ENCODE assay signal across 7 mouse cellular contexts in the genomic region with DNA sequence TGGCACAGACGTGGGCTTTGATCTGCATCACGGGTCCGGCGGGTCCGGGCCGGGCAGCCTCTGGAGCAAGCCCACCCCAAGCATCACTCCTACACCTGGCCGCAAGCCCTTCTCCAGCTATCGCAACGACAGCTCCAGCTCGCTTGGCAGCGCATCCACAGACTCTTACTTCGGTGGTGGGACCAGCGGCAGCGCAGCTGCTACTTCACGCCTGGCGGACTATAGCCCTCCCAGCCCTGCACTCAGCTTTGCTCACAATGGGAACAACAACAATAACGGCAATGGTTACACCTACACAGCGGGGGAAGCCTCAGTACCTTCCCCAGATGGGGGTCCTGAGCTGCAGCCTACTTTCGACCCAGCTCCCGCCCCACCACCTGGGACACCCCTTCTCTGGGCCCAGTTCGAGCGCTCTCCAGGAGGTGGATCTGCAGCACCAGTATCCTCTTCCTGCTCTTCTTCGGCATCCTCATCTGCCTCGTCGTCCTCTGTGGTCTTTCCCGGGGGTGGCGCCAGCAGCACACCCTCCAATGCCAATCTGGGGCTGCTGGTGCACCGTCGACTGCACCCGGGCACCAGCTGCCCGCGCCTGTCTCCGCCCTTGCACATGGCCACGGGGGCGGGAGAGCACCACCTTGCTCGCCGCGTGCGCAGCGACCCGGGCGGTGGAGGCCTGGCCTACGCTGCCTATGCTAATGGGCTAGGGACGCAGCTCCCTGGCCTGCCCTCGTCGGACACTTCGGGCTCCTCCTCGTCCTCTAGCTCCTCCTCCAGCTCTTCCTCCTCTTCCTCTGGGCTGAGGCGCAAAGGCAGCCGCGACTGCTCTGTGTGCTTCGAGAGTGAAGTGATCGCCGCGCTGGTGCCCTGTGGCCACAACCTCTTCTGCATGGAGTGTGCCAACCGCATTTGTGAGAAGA. TPM values are rescaled to one million over a fixed set of nuclear protein-coding genes. Genes with fewer than 3 reads are reported as not detected.
DNase-seq lines count a peak whose midpoint lies in the region; ATAC-seq and TF ChIP-seq lines count a peak whose summit lies in the region.

No protein-coding gene starts in this region.

- peak overlapping the region; percentile 81 for H3K4me2 ChIP-seq in midbrain, embryonic 11.5 days
- peak overlapping the region; percentile 72 for H3K4me2 ChIP-seq in stomach, postnatal 0 days (replicated peaks; ENCODE audit: low read depth)

- no peaks in the 10 kb centered on the region for H3K9me3 ChIP-seq in midbrain, embryonic 11.5 days (ENCODE audit: control insufficient read depth, low read length)
- H3K9me3 ChIP-seq in stomach, postnatal 0 days (ENCODE audit: control insufficient read depth, low read length) = no peaks in the 10 kb centered on the region

- H3K36me3 ChIP-seq in midbrain, embryonic 11.5 days (ENCODE audit: control insufficient read depth, insufficient read depth, low read length) = peaks cover 13% of the 10 kb centered on the region
- no peaks in the 10 kb centered on the region for H3K36me3 ChIP-seq in stomach, postnatal 0 days (ENCODE audit: control insufficient read depth, insufficient read depth, low read length)

- DNase-seq in adrenal gland, postnatal 10 days = peak; percentile 64
- DNase-seq in embryo, embryonic 10 days (ENCODE audit: low spot score) = peak; percentile 89
- DNase-seq in gastrocnemius, postnatal 4 days (ENCODE audit: low spot score in 2 of 2) = peak; percentile 23 to 50
- DNase-seq in kidney, adult 18-20 months = peak; percentile 71
- peak; percentile 61 for DNase-seq in left cerebral cortex, postnatal 4 days
- DNase-seq in midbrain, embryonic 11.5 days (ENCODE audit: low spot score, missing footprints) = peak; percentile 96
- peak; percentile 42 for DNase-seq in stomach, postnatal 0 days (ENCODE audit: low spot score)

- no peak for TF ChIP-seq EP300 in stomach, postnatal 0 days (optimal IDR thresholded peaks at IDR 0.05)

- ATAC-seq in midbrain, embryonic 11.5 days (ENCODE audit: low FRiP score) = no peak
- no peak for ATAC-seq in stomach, postnatal 0 days (ENCODE audit: low FRiP score, low TSS enrichment)

- 1% methylated on average over 55 of the region's 56 CpGs for WGBS in midbrain, embryonic 11.5 days
- WGBS in stomach, postnatal 0 days = 18% methylated on average over 56 of the region's 56 CpGs

- H3K27ac ChIP-seq in midbrain, embryonic 11.5 days (ENCODE audit: low read depth, low read length) = peak overlapping the region; percentile 100
- no peak overlapping the region for H3K27ac ChIP-seq in stomach, postnatal 0 days (replicated peaks)

- peaks cover 18% of the 10 kb centered on the region for H3K4me1 ChIP-seq in midbrain, embryonic 11.5 days (ENCODE audit: control insufficient read depth, insufficient read depth, low read length)
- H3K4me1 ChIP-seq in stomach, postnatal 0 days (replicated peaks; ENCODE audit: control insufficient read depth, insufficient read depth) = peaks cover 9% of the 10 kb centered on the region; the same call in 1 of the 2 replicates

- peak overlapping the region; percentile 100 for H3K4me3 ChIP-seq in midbrain, embryonic 11.5 days (ENCODE audit: low read depth, low read length)
- peak overlapping the region; percentile 74 for H3K4me3 ChIP-seq in stomach, postnatal 0 days (ENCODE audit: low read depth, low read length)

- no peaks in the 10 kb centered on the region for H3K27me3 ChIP-seq in midbrain, embryonic 11.5 days (ENCODE audit: control insufficient read depth, insufficient read depth, low read length)
- no peaks in the 10 kb centered on the region for H3K27me3 ChIP-seq in stomach, postnatal 0 days (ENCODE audit: control insufficient read depth, insufficient read depth, low read length)

- TF ChIP-seq CTCF in stomach, postnatal 0 days (IDR thresholded peaks at IDR 0.05; ENCODE audit: low read depth) = no peak

- intact Hi-C loops in left cerebral cortex, postnatal 4 days (cut with DNase I) = loop anchor here (5.0 to 10.0 kb wide), 4 partner anchors 145 to 335 kb away; no protein-coding TSS in a partner anchor

- peak overlapping the region; percentile 100 for H3K9ac ChIP-seq in midbrain, embryonic 11.5 days (ENCODE audit: low read length)
- peak overlapping the region; percentile 77 for H3K9ac ChIP-seq in stomach, postnatal 0 days (ENCODE audit: low read length)

RNA-seq across cellular contexts. Expression of a gene that starts 2.4 kb away (rescaled TPM):
- total RNA-seq in adrenal gland, postnatal 10 days (2021) = 1 to 10 TPM; 4.6 to 7.7 TPM
- total RNA-seq in gastrocnemius, postnatal 4 days (2021) = 10 to 100 TPM; 15.6 to 15.7 TPM
- total RNA-seq in left cerebral cortex, postnatal 4 days (2021) = 10 to 100 TPM; 73.8 to 79.0 TPM
- 31.6 and 35.5 TPM in 2 replicates for polyA plus RNA-seq in midbrain, embryonic 11.5 days (2014; fragmentation: Nextera tagmentation; extraction: Ambion mirVana)
- polyA plus RNA-seq in stomach, postnatal 0 days (2015; fragmentation: Nextera tagmentation; extraction: Ambion mirVana) = 2.3 and 2.8 TPM in 2 replicates

Comparison
In these comparisons a context has a peak if more than half of its experiments do, and no peak if none do; other contexts are left out.
1. DNase-seq: peak in every context shown above with its lines; median percentile 96 in midbrain, embryonic 11.5 days; 89 in embryo, embryonic 10 days; 71 in kidney, adult 18-20 months; 64 in adrenal gland, postnatal 10 days; 61 in left cerebral cortex, postnatal 4 days; 42 in stomach, postnatal 0 days; 36 in gastrocnemius, postnatal 4 days.
2. RNA of a gene that starts 2.4 kb away (total RNA-seq): 73.8 to 79.0 TPM in left cerebral cortex, postnatal 4 days; 15.6 to 15.7 TPM in gastrocnemius, postnatal 4 days and 4.6 to 7.7 TPM in adrenal gland, postnatal 10 days; every median in the first group is over 4 times any median in the second.